ENCODE assay signal across 10 mouse cellular contexts in genomic region chr1:169254250-169254937, GRCm38 (mm10).
A peak's percentile ranks its signal among the peaks of the same experiment; 100 is the strongest.
DNase-seq lines count a peak whose midpoint lies in the region; ATAC-seq and TF ChIP-seq lines count a peak whose summit lies in the region.
"Had no signal": no experiment of that assay in that cellular context is flagged by ENCODE, and none has a peak within 500 bp of the region (broad histone marks: within the 10 kb centered on the region; RNA-seq: fewer than 3 reads in every experiment).

No protein-coding gene starts in this region.

- no peaks in the 10 kb centered on the region for H3K36me3 ChIP-seq in forebrain, postnatal 0 days (ENCODE audit: insufficient read depth)
- no peaks in the 10 kb centered on the region for H3K36me3 ChIP-seq in forebrain, embryonic 13.5 days (ENCODE audit: poor library complexity, severe bottlenecking)
- no peaks in the 10 kb centered on the region for H3K36me3 ChIP-seq in kidney, embryonic 14.5 days (ENCODE audit: control insufficient read depth, insufficient read depth, low read length)
- no peaks in the 10 kb centered on the region for H3K36me3 ChIP-seq in neural tube, embryonic 15.5 days

- H3K27ac ChIP-seq in forebrain, postnatal 0 days (ENCODE audit: low read depth, low read length), result peak overlapping the region; percentile 35; the same call in 1 of the 2 replicates
- no peak overlapping the region for H3K27ac ChIP-seq in forebrain, embryonic 13.5 days
- peak overlapping the region; percentile 78 for H3K27ac ChIP-seq in kidney, embryonic 14.5 days (ENCODE audit: low read depth, low read length)
- no peak overlapping the region for H3K27ac ChIP-seq in neural tube, embryonic 15.5 days (replicated peaks)

- H3K4me3 ChIP-seq in forebrain, postnatal 0 days (ENCODE audit: low read depth, low read length), result no peak overlapping the region
- H3K4me3 ChIP-seq in forebrain, embryonic 13.5 days, result no peak overlapping the region
- no peak overlapping the region for H3K4me3 ChIP-seq in kidney, embryonic 14.5 days (ENCODE audit: low read length)
- H3K4me3 ChIP-seq in neural tube, embryonic 15.5 days (replicated peaks), result no peak overlapping the region

- 43% methylated on average over 7 of the region's 7 CpGs for WGBS in forebrain, postnatal 0 days
- 61% methylated on average over 7 of the region's 7 CpGs for whole genome bisulfite sequencing in forebrain, embryonic 13.5 days
- WGBS in kidney, embryonic 14.5 days, result 33% methylated on average over 7 of the region's 7 CpGs
- 60% methylated on average over 7 of the region's 7 CpGs for WGBS in neural tube, embryonic 15.5 days

- no peaks in the 10 kb centered on the region for H3K27me3 ChIP-seq in forebrain, postnatal 0 days (ENCODE audit: insufficient read depth, low read length)
- no peaks in the 10 kb centered on the region for H3K27me3 ChIP-seq in forebrain, embryonic 13.5 days
- no peaks in the 10 kb centered on the region for H3K27me3 ChIP-seq in kidney, embryonic 14.5 days (ENCODE audit: control insufficient read depth, insufficient read depth, low read length)
- H3K27me3 ChIP-seq in neural tube, embryonic 15.5 days (replicated peaks), result no peaks in the 10 kb centered on the region

- no peak overlapping the region for H3K9ac ChIP-seq in forebrain, postnatal 0 days
- H3K9ac ChIP-seq in forebrain, embryonic 13.5 days, result no peak overlapping the region
- no peak overlapping the region for H3K9ac ChIP-seq in kidney, embryonic 14.5 days (ENCODE audit: low read depth, low read length)
- H3K9ac ChIP-seq in neural tube, embryonic 15.5 days (replicated peaks), result no peak overlapping the region

- no peaks in the 10 kb centered on the region for H3K9me3 ChIP-seq in forebrain, postnatal 0 days (ENCODE audit: low read length)
- H3K9me3 ChIP-seq in forebrain, embryonic 13.5 days (replicated peaks), result no peaks in the 10 kb centered on the region
- H3K9me3 ChIP-seq in kidney, embryonic 14.5 days (ENCODE audit: control insufficient read depth, low read length), result no peaks in the 10 kb centered on the region
- no peaks in the 10 kb centered on the region for H3K9me3 ChIP-seq in neural tube, embryonic 15.5 days (replicated peaks)

- peak; percentile 30 for DNase-seq in forebrain, postnatal 0 days
- DNase-seq in kidney, postnatal 14 days, result no peak
- DNase-seq in neural tube, embryonic 10.5 days (ENCODE audit: extremely low spot score, low spot score), result peak; percentile 42
- no peak for DNase-seq in spleen, adult 12 weeks (ENCODE audit: low spot score)
- DNase-seq: adrenal gland, adult 8-10 months; heart, postnatal 14 days had no signal

- H3K4me2 ChIP-seq in forebrain, postnatal 0 days (ENCODE audit: low read depth), result no peak overlapping the region
- H3K4me2 ChIP-seq in forebrain, embryonic 13.5 days, result no peak overlapping the region
- no peak overlapping the region for H3K4me2 ChIP-seq in kidney, embryonic 14.5 days (replicated peaks; ENCODE audit: low read depth, low read length)
- no peak overlapping the region for H3K4me2 ChIP-seq in neural tube, embryonic 15.5 days

- ATAC-seq in forebrain, postnatal 0 days, result peak; percentile 89
- ATAC-seq in forebrain, embryonic 13.5 days, result no peak
- no peak for ATAC-seq in kidney, embryonic 14.5 days (ENCODE audit: low FRiP score, low TSS enrichment)
- ATAC-seq in neural tube, embryonic 15.5 days (ENCODE audit: low FRiP score), result no peak
- ATAC-seq in monocyte, adult 5-6 weeks (replicated peaks; ENCODE audit: insufficient number of reproducible peaks, low FRiP score, low TSS enrichment, poor library complexity, severe bottlenecking), result no peak

- H3K4me1 ChIP-seq in forebrain, postnatal 0 days (ENCODE audit: insufficient read depth), result no peaks in the 10 kb centered on the region
- peaks cover 4% of the 10 kb centered on the region; the same call in 1 of the 2 replicates for H3K4me1 ChIP-seq in forebrain, embryonic 13.5 days
- peaks cover 9% of the 10 kb centered on the region; the same call in 1 of the 2 replicates for H3K4me1 ChIP-seq in kidney, embryonic 14.5 days (ENCODE audit: control insufficient read depth, insufficient read depth, low read length)
- H3K4me1 ChIP-seq in neural tube, embryonic 15.5 days, result 0 out of 2 replicates have a peak, but pooled peaks cover under 1% of the 10 kb centered on the region

- TF ChIP-seq CTCF in forebrain, postnatal 0 days (IDR thresholded peaks at IDR 0.05; ENCODE audit: low read depth), result peak; percentile 26

Comparison
In these comparisons a context has a peak if more than half of its experiments do, and no peak if none do; other contexts are left out.
1. H3K27ac ChIP-seq: peak in forebrain, postnatal 0 days (single experiment) and kidney, embryonic 14.5 days (single experiment); none in forebrain, embryonic 13.5 days (single experiment) and neural tube, embryonic 15.5 days (single experiment).
2. DNase-seq: peak in forebrain, postnatal 0 days (single experiment) and neural tube, embryonic 10.5 days (single experiment); none in kidney, postnatal 14 days (single experiment) and spleen, adult 12 weeks (single experiment).